Mouse (Mus musculus) heart, postnatal 10 days (tissue): ENCODE results near the gene Hoxb8. TPM values are rescaled to one million over a fixed set of nuclear protein-coding genes. Genes with fewer than 3 reads are reported as not detected.

Experiments
- DNase-seq, 2 experiments: peaks; one replicate each; pipeline ENCODE4 v3.0.0; 2021
- intact Hi-C: fragments of 180-260 bp; cut with DNase I; formaldehyde crosslinking; loops from one replicate; pipeline ENCODE4 v1.15.1; 2025
- microRNA-seq, 2 experiments: library from miRNA; unstranded; fragments of <30 nt; microRNA quantifications; one replicate each; pipeline ENCODE4 v1.2.0; 2022
- total RNA-seq, 2 experiments: library from RNA; stranded (reverse); gene quantifications; 2 replicates each; pipeline ENCODE4 v1.2.3; 2021

The Hoxb8 gene
- total RNA-seq, 2 experiments from 2014 or later, result not detected

GRCm38 (mm10) chr11:96326705-96327104 lies 45.0 kb downstream of the Hoxb8 start:
- DNase-seq, result no peak
- intact Hi-C loops, result no loop called here

- intact Hi-C loops, result no loop called here
- DNase-seq, result no peak
Measured at GRCm38 (mm10) chr11:96327122-96327521, 45.4 kb downstream of the Hoxb8 start.

- intact Hi-C loops, result no loop called here
- DNase-seq, result no peak
Measured at GRCm38 (mm10) chr11:96327750-96328149, 46.0 kb downstream of the Hoxb8 start.

- no peak for DNase-seq
- intact Hi-C loops, result no loop called here
Measured at GRCm38 (mm10) chr11:96328605-96329004, 46.9 kb downstream of the Hoxb8 start.

DNA sequence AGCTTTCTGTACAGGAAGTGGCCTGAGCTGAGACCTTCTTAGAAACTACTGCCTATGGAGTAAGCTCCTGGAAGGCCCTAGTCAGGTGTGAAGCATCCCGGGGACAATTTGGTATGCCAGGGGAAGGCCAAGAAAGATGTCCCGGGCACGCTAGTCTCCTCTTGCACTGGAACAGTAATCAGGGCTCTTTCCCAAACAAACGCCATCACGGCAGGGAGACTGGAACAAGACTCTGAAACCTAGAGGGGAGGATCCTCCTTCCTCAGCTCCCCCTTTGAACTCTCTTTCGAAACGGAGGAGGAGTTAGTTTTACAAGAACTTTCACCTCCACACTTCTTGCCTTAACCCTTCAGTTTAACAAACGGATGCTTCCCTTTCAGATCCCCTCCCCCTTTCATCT lies 50.4 kb downstream of the Hoxb8 start:
- intact Hi-C loops, result no loop called here
- no peak for DNase-seq

DNA sequence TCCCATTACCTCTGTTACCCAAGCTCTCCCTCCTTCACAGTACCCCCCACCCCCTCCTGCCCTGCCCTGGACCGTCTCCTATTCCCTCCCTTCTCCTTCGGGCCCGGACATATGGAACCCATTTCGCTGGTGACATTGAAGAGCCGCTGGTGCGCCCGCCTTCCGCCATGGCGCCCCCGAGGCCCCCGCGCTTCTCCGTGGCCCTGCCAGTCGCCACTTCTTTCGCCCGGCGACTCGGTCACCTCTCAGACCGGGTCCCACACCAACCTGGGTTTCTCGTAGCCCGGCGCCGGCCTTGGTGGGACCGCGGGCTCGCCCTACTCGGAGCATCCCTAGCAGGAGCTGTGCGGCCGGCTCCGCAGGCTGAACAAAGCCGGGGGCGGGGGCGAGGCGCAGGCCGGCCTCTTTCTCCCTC lies 50.9 kb downstream of the Hoxb8 start:
- DNase-seq, result no peak
- intact Hi-C loops, result no loop called here

- no peak for DNase-seq
- intact Hi-C loops, result no loop called here
Measured at GRCm38 (mm10) chr11:96333241-96334001, 51.7 kb downstream of the Hoxb8 start.

DNA sequence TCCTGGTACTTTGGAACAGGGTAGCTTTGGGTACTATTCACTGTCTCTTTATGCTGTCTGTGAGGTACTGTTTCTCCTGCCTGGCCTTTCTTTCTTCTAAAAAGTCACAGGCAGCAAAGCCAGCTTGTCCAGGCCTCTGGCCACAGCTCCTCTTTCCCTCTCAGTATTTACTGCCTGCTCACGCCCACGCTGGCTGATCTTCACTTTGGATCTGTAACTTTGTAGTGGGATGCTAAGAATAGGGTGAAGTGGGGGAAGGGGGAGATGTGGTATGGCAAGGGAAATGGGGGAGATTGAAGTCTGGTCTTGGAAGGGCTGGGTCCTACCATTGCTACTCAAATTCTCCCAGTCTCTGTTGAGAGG lies 52.3 kb downstream of the Hoxb8 start:
- intact Hi-C loops, result no loop called here
- no peak for DNase-seq

Small RNAs within 50 kb of the gene (microRNA-seq; reads per million reads assigned to microRNA genes)
- gene Mir10a (1,905 to 2,262 reads per million in 2 experiments), gene Mir196a-1 (0 reads per million in 2 experiments)

Other genes starting within 250 kb of the Hoxb8 start
- 10 to 100 TPM; 54.3 to 56.9 TPM for gene Snf8, start 247.0 kb upstream of the Hoxb8 start, total RNA-seq
- 10 to 100 TPM; 41.6 to 46.4 TPM for gene Ube2z, start 216.5 kb upstream of the Hoxb8 start, total RNA-seq
- 1,000 to 10,000 TPM; 2,962 to 2,967 TPM for gene Atp5g1, start 206.2 kb upstream of the Hoxb8 start, total RNA-seq
- not detected for gene Calcoco2, start 169.9 kb upstream of the Hoxb8 start, total RNA-seq
- not detected for gene Ttll6, start 148.1 kb upstream of the Hoxb8 start, total RNA-seq
- gene Hoxb13, start 87.6 kb upstream of the Hoxb8 start, total RNA-seq, result not detected
- gene Hoxb9, start 10.4 kb upstream of the Hoxb8 start, total RNA-seq, result not detected
- not detected for gene Hoxb7, start 4.7 kb downstream of the Hoxb8 start, total RNA-seq
- gene Hoxb6, start 10.6 kb downstream of the Hoxb8 start, total RNA-seq, result not detected
- gene Hoxb5, start 21.4 kb downstream of the Hoxb8 start, total RNA-seq, result under 1 TPM; 0.45 to 0.62 TPM
- gene Hoxb4, start 36.4 kb downstream of the Hoxb8 start, total RNA-seq, result 1 to 10 TPM; 1.1 TPM
- 1 to 10 TPM; 1.1 TPM for gene Hoxb3, start 41.4 kb downstream of the Hoxb8 start, total RNA-seq
- 1 to 10 TPM; 1.6 to 1.7 TPM for gene Hoxb2, start 68.6 kb downstream of the Hoxb8 start, total RNA-seq
- gene Hoxb1, start 83.8 kb downstream of the Hoxb8 start, total RNA-seq, result not detected
- gene Skap1, start 182.7 kb downstream of the Hoxb8 start, total RNA-seq, result under 1 TPM; 0.47 to 0.91 TPM